Comparison of ENCODE assay signal across 8 mouse cellular contexts in genomic region chr2:92389645-92390044, GRCm38 (mm10). TPM values are rescaled to one million over a fixed set of nuclear protein-coding genes. Genes with fewer than 3 reads are reported as not detected.
A peak's percentile ranks its signal among the peaks of the same experiment; 100 is the strongest.
DNase-seq lines count a peak whose midpoint lies in the region; ATAC-seq and TF ChIP-seq lines count a peak whose summit lies in the region.

No protein-coding gene starts in this region.

- peak overlapping the region; percentile 84 for H3K27ac ChIP-seq in gastrocnemius, adult 2 months
- no peak overlapping the region for H3K27ac ChIP-seq in spleen, adult 2 months (ENCODE audit: insufficient read depth, low read length)
- H3K27ac ChIP-seq in liver, embryonic 13.5 days = no peak overlapping the region

- peaks cover 20% of the 10 kb centered on the region for H3K27me3 ChIP-seq in spleen, adult 2 months (ENCODE audit: control insufficient read depth, insufficient read depth, low read length)
- H3K27me3 ChIP-seq in liver, embryonic 13.5 days = peaks cover 84% of the 10 kb centered on the region

- H3K36me3 ChIP-seq in spleen, adult 2 months (ENCODE audit: control insufficient read depth, insufficient read depth, low read length) = no peaks in the 10 kb centered on the region
- H3K36me3 ChIP-seq in liver, embryonic 13.5 days = no peaks in the 10 kb centered on the region

- intact Hi-C loops in gastrocnemius, adult 2 months (cut with DNase I) = no loop called here
- intact Hi-C loops in gastrocnemius, postnatal 14 days (cut with DNase I; ENCODE audit: low total_unique reads) = no loop called here

- ATAC-seq in liver, embryonic 13.5 days (ENCODE audit: low read depth) = no peak
- ATAC-seq in erythroblast, adult 5-6 weeks (replicated peaks; ENCODE audit: low FRiP score, poor library complexity, severe bottlenecking) = no peak

- no peak for TF ChIP-seq CTCF in gastrocnemius, adult 2 months (IDR thresholded peaks at IDR 0.05)
- no peak for TF ChIP-seq CTCF in spleen, adult 2 months (IDR thresholded peaks at IDR 0.05; ENCODE audit: extremely low read depth, insufficient read depth, insufficient read length, insufficient replicate concordance)

- no peak for DNase-seq in gastrocnemius, adult 2 months
- no peak for DNase-seq in gastrocnemius, postnatal 14 days
- no peak for DNase-seq in spleen, adult 2 months (ENCODE audit: low read depth in 1 of 2, low spot score in 2 of 2)
- no peak for DNase-seq in spleen, postnatal 36 days (ENCODE audit: low spot score in 2 of 2)
- no peak for DNase-seq in liver, embryonic 13.5 days
- no peak for DNase-seq in embryo, embryonic 10.5 days (ENCODE audit: low spot score)
- no peak for DNase-seq in cerebellum, postnatal 36 days

- no peaks in the 10 kb centered on the region for H3K9me3 ChIP-seq in liver, embryonic 13.5 days (replicated peaks)

- peaks cover 8% of the 10 kb centered on the region for H3K4me1 ChIP-seq in spleen, adult 2 months (ENCODE audit: control insufficient read depth, insufficient read depth, insufficient read length)
- peaks cover 32% of the 10 kb centered on the region for H3K4me1 ChIP-seq in liver, embryonic 13.5 days (replicated peaks)

- H3K4me3 ChIP-seq in gastrocnemius, adult 2 months = peak overlapping the region; percentile 81
- H3K4me3 ChIP-seq in spleen, adult 2 months (ENCODE audit: extremely low read depth, insufficient read depth, insufficient read length) = peak overlapping the region; percentile 40
- peak overlapping the region; percentile 53 for H3K4me3 ChIP-seq in liver, embryonic 13.5 days (replicated peaks)

- TF ChIP-seq POLR2A in spleen, adult 2 months (IDR thresholded peaks at IDR 0.05; ENCODE audit: low read depth, low read length) = no peak

- H3K4me2 ChIP-seq in liver, embryonic 13.5 days = peak overlapping the region; percentile 63

- no peak overlapping the region for H3K9ac ChIP-seq in liver, embryonic 13.5 days

- 42% methylated on average over 10 of the region's 10 CpGs for WGBS in spleen, adult 2 months
- 11% methylated on average over 10 of the region's 10 CpGs for WGBS in liver, embryonic 13.5 days (ENCODE audit: insufficient replicate concordance)

RNA-seq across cellular contexts. Expression of gene 1700029I15Rik, which starts 7.3 kb away (rescaled TPM):
- total RNA-seq in gastrocnemius, adult 2 months (2021) = 1 to 10 TPM in 1 of 2 experiments, under 1 TPM in 1; 0.69 to 1.1 TPM
- total RNA-seq in gastrocnemius, postnatal 14 days (2021) = under 1 TPM; 0.66 to 0.86 TPM
- 2.0 and 2.8 TPM in 2 replicates for polyA plus RNA-seq in spleen, adult 2 months (2012; rRNA removed)
- 1.1 and 1.2 TPM in 2 replicates for polyA plus RNA-seq in liver, embryonic 13.5 days (2015; fragmentation: Nextera tagmentation; extraction: Ambion mirVana)
- not detected in 2 replicates for total RNA-seq in erythroblast, adult 5-6 weeks (2015; ENCODE audit: low replicate concordance)
- 0.70 and 4.0 TPM in 2 replicates for total RNA-seq in erythroblast, adult 5-6 weeks (2017; ENCODE audit: low replicate concordance)

RNA-seq across cellular contexts. Expression of gene Mapk8ip1, which starts 11.4 kb away (rescaled TPM):
- total RNA-seq in gastrocnemius, adult 2 months (2021) = 1 to 10 TPM; 3.0 to 3.9 TPM
- 10 to 100 TPM; 13.6 to 24.3 TPM for total RNA-seq in gastrocnemius, postnatal 14 days (2021)
- 4.5 and 5.0 TPM in 2 replicates for polyA plus RNA-seq in spleen, adult 2 months (2012; rRNA removed)
- 1.7 and 1.9 TPM in 2 replicates for polyA plus RNA-seq in liver, embryonic 13.5 days (2015; fragmentation: Nextera tagmentation; extraction: Ambion mirVana)
- total RNA-seq in erythroblast, adult 5-6 weeks (2015; ENCODE audit: low replicate concordance) = not detected in 2 replicates
- total RNA-seq in erythroblast, adult 5-6 weeks (2017; ENCODE audit: low replicate concordance) = not detected in 2 replicates

RNA-seq across cellular contexts. Expression of gene Large2, which starts 15.0 kb away (rescaled TPM):
- under 1 TPM in 1 of 2 experiments, not detected in 1; 0.64 TPM for total RNA-seq in gastrocnemius, adult 2 months (2021)
- total RNA-seq in gastrocnemius, postnatal 14 days (2021) = under 1 TPM in 1 of 2 experiments, not detected in 1; 0.41 TPM
- 1.9 and 2.5 TPM in 2 replicates for polyA plus RNA-seq in spleen, adult 2 months (2012; rRNA removed)
- 1.6 and 2.2 TPM in 2 replicates for polyA plus RNA-seq in liver, embryonic 13.5 days (2015; fragmentation: Nextera tagmentation; extraction: Ambion mirVana)
- total RNA-seq in erythroblast, adult 5-6 weeks (2015; ENCODE audit: low replicate concordance) = 4.2 TPM in 1 of 2 replicates, not detected in the other
- total RNA-seq in erythroblast, adult 5-6 weeks (2017; ENCODE audit: low replicate concordance) = not detected in 2 replicates

RNA-seq across cellular contexts. Expression of gene Pex16, which starts 15.2 kb away (rescaled TPM):
- total RNA-seq in gastrocnemius, adult 2 months (2021) = 10 to 100 TPM; 15.9 to 19.5 TPM
- 10 to 100 TPM; 17.2 to 22.1 TPM for total RNA-seq in gastrocnemius, postnatal 14 days (2021)
- 36.9 and 47.5 TPM in 2 replicates for polyA plus RNA-seq in spleen, adult 2 months (2012; rRNA removed)
- polyA plus RNA-seq in liver, embryonic 13.5 days (2015; fragmentation: Nextera tagmentation; extraction: Ambion mirVana) = 19.7 and 21.7 TPM in 2 replicates
- total RNA-seq in erythroblast, adult 5-6 weeks (2015; ENCODE audit: low replicate concordance) = 0.38 and 2.3 TPM in 2 replicates
- total RNA-seq in erythroblast, adult 5-6 weeks (2017; ENCODE audit: low replicate concordance) = 3.7 and 6.6 TPM in 2 replicates

RNA-seq across cellular contexts. Expression of gene Cry2, which starts 44.2 kb away (rescaled TPM):
- total RNA-seq in gastrocnemius, adult 2 months (2021) = 10 to 100 TPM; 12.5 to 26.8 TPM
- total RNA-seq in gastrocnemius, postnatal 14 days (2021) = 10 to 100 TPM; 22.7 to 27.3 TPM
- 8.4 and 9.4 TPM in 2 replicates for polyA plus RNA-seq in spleen, adult 2 months (2012; rRNA removed)
- polyA plus RNA-seq in liver, embryonic 13.5 days (2015; fragmentation: Nextera tagmentation; extraction: Ambion mirVana) = 9.1 and 10.7 TPM in 2 replicates
- total RNA-seq in erythroblast, adult 5-6 weeks (2015; ENCODE audit: low replicate concordance) = 0.19 and 0.63 TPM in 2 replicates
- 1.3 and 1.5 TPM in 2 replicates for total RNA-seq in erythroblast, adult 5-6 weeks (2017; ENCODE audit: low replicate concordance)

Comparison
In these comparisons a context has a peak if more than half of its experiments do, and no peak if none do; other contexts are left out.
1. RNA of gene Mapk8ip1, which starts 11.4 kb away (total RNA-seq): 13.6 to 24.3 TPM in gastrocnemius, postnatal 14 days and 3.0 to 3.9 TPM in gastrocnemius, adult 2 months; not detected in erythroblast, adult 5-6 weeks; every median in the first group is over 4 times any median in the second.
2. Peak in every context shown above with its lines, with median percentiles within 50 percentile points of each other: H3K4me3 ChIP-seq.